Mouse (Mus musculus): ENCODE measurements around the gene Atn1.

GRCm38 (mm10) chr6:124738511-124739023 lies 17.8 kb downstream of the Atn1 start, which contains the start of gene Ptpn6:
- no peak for TF ChIP-seq CTCF (IDR thresholded peaks at IDR 0.05; ENCODE audit: low read depth)
- 0 out of 2 replicates have a peak, but pooled peaks have one; percentile 30 for TF ChIP-seq EP300 (IDR thresholded peaks at IDR 0.05; ENCODE audit: low read depth)

All from liver, postnatal 0 days (tissue).